Mouse (Mus musculus) hindbrain, postnatal 0 days (tissue): ENCODE results near the gene Sfn. TPM values are rescaled to one million over a fixed set of nuclear protein-coding genes. Genes with fewer than 3 reads are reported as not detected.

ENCODE experiments used
- ATAC-seq: fragments of 200-750 bp; cut with Nextera tagmentation; 2 replicates; pipeline ENCODE4 v1.8.0; 2017; ENCODE audit warnings: mild to moderate bottlenecking, moderate TSS enrichment, moderate library complexity
- DNase-seq: peaks from one replicate; pipeline ENCODE4 v3.0.0-alpha.2; 2015; ENCODE audit warnings: low spot score
- H3K27ac ChIP-seq: fragments of 300-500 bp; sonication (generic); 2 replicates; pipeline ENCODE4 v1.5.1; 2014; ENCODE audit warnings: mild to moderate bottlenecking
- H3K27me3 ChIP-seq: fragments of 300-500 bp; sonication (generic); 2 replicates; pipeline ENCODE4 v1.6.1; 2014; ENCODE audit warnings: low read length, mixed read lengths; ENCODE audit not compliant: insufficient read depth
- H3K36me3 ChIP-seq: fragments of 300-500 bp; sonication (generic); 2 replicates; pipeline ENCODE4 v1.6.1; 2014; ENCODE audit warnings: low read length, mixed read lengths; ENCODE audit not compliant: insufficient read depth
- H3K4me1 ChIP-seq: fragments of 300-500 bp; sonication (generic); 2 replicates; pipeline ENCODE4 v1.6.1; 2014; ENCODE audit warnings: antibody characterized with exemption, low read length, mixed read lengths; ENCODE audit not compliant: insufficient read depth
- H3K4me2 ChIP-seq: fragments of 300-500 bp; sonication (generic); 2 replicates; pipeline ENCODE4 v1.6.1; 2014; ENCODE audit warnings: low read depth, mild to moderate bottlenecking, low read length, moderate library complexity, mixed read lengths
- H3K4me3 ChIP-seq: fragments of 300-500 bp; sonication (generic); 2 replicates; pipeline ENCODE4 v1.5.1; 2014; ENCODE audit warnings: low read length
- H3K9ac ChIP-seq: fragments of 300-500 bp; sonication (generic); replicated peaks from 2 replicates; pipeline ENCODE4 v1.6.1; 2014; ENCODE audit warnings: mild to moderate bottlenecking, low read length, moderate library complexity, mixed read lengths
- H3K9me3 ChIP-seq: fragments of 300-500 bp; sonication (generic); 2 replicates; pipeline ENCODE4 v1.6.1; 2016; ENCODE audit warnings: low read length, mixed read lengths
- CTCF ChIP-seq: IDR thresholded peaks from 2 replicates; pipeline ENCODE4 v1.5.1; 2016; ENCODE audit warnings: antibody characterized with exemption, control low read depth, low read depth
- WGBS: fragments of 180-500 bp; shearing (Covaris S2); extraction: QIAGEN DNeasy Blood & Tissue Kit; methylation state at CpG from one replicate; pipeline ENCODE4 v1.1.7; 2014; 5-methylcytosine and 5-hydroxymethylcytosine counted together
- polyA plus RNA-seq: library from polyadenylated mRNA; unstranded; fragments of >200 nt; fragmentation: Nextera tagmentation; extraction: Ambion mirVana; gene quantifications from 2 replicates; pipeline ENCODE4 v1.2.1, GENCODE M21; 2015
- total RNA-seq: library from RNA; depleted of rRNA; stranded (reverse); fragments of >200 nt; gene quantifications from 2 replicates; pipeline ENCODE4 v1.2.3, GENCODE M21; 2014

Gene Sfn
- total and polyA plus RNA-seq, 2 experiments from 2014 or later, result 1.4 to 2.8 TPM

DNA sequence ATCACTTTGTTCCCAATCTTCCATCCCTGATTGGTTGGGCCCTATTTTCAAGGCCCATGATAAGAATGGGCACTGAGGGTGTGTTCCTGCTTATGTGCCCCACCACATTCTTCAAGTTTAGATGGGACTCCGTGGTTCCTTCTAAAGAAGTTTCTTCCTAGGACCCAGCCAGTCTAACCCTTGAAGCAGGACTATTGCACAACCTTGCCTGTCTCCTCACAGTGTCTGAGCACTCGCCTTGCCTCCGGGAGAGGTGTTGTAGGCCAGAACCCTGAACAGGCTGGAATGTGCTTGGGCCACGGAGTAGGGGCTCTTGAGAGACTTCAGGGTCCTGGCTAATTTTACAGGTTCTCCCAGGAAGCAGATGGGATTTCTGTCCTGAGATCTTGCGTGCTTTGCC lies 1.1 kb upstream of the Sfn start:
- Histone ChIP-seq H3K4me2 (no peak overlapping the region), H3K4me1 (peaks cover 8% of the 10 kb centered on the region), H3K36me3 (peaks cover 28% of the 10 kb centered on the region), H3K27me3 (peaks cover 28% of the 10 kb centered on the region), H3K4me3 (no peak overlapping the region), H3K27ac (no peak overlapping the region), H3K9ac (no peak overlapping the region), H3K9me3 (no peaks in the 10 kb centered on the region)
- no peak for TF ChIP-seq CTCF
- ATAC-seq, result no peak
- no peak for DNase-seq
- 94% methylated on average over 5 of the region's 5 CpGs for WGBS

DNA sequence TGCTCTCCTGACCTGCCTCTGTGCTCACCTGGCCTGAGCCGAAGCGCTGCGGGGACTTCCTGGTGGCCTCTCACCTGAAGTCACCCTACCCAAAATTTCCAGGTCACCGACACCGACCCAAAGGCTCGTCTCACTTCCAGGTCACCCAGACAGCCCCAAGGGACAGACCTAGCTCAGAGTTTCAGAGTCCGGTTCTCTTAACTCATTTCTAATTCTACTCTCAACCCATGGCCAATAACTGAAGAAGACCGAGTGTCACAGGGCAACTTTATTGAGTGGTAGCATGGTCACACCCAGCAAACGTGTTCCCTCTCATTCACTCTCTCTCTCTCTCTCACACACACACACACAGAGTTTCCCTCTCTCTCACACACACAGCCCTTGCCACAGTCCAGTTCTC lies 1.7 kb downstream of the Sfn start:
- H3K4me3 ChIP-seq, result peak overlapping the region; percentile 44
- no peak for TF ChIP-seq CTCF
- peaks cover 28% of the 10 kb centered on the region for H3K27me3 ChIP-seq
- H3K9ac ChIP-seq, result no peak overlapping the region
- no peaks in the 10 kb centered on the region for H3K9me3 ChIP-seq
- H3K4me2 ChIP-seq, result peak overlapping the region; percentile 80
- peaks cover 8% of the 10 kb centered on the region for H3K4me1 ChIP-seq
- H3K36me3 ChIP-seq, result peaks cover 9% of the 10 kb centered on the region
- no peak for DNase-seq
- no peak overlapping the region for H3K27ac ChIP-seq
- WGBS, result 17% methylated on average over 9 of the region's 9 CpGs
- ATAC-seq, result no peak

DNA sequence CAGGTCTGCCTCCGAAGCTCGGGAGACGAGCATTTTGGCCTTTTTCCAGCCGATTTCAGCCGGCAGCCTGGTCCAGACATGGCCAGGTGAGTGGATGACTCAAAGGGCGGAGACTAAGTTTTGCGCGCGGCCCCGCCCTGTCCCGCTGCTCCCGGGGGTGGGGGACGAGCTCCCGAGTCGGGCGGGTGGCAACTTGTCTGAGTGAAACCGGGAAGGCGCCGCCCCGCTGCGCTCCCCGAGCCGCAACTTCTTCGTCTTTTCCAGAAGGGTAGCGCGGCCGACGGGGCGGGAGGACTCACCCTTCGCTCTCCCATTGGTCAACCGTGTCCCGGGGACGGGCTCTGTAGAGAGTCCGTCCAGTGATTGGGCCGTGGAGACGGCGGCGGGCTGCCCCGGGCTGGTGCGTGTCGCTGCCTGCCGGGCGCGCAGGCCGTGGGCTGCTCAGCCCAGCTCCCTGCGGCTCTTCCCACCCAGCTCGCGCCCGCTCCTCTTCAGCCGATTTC lies 2.3 kb downstream of the Sfn start:
- Histone ChIP-seq H3K9me3 (no peaks in the 10 kb centered on the region), H3K9ac (peak overlapping the region; percentile 17; the same call in 1 of the 2 replicates), H3K4me3 (peak overlapping the region; percentile 44), H3K4me2 (peak overlapping the region; percentile 80), H3K27me3 (peaks cover 28% of the 10 kb centered on the region), H3K27ac (no peak overlapping the region), H3K36me3 (peaks cover 9% of the 10 kb centered on the region; the same call in 1 of the 2 replicates), H3K4me1 (peaks cover 8% of the 10 kb centered on the region)
- under 1% methylated on average over 47 of the region's 50 CpGs for WGBS
- no peak for TF ChIP-seq CTCF
- ATAC-seq, result peak; percentile 91
- DNase-seq, result peak; percentile 79

DNA sequence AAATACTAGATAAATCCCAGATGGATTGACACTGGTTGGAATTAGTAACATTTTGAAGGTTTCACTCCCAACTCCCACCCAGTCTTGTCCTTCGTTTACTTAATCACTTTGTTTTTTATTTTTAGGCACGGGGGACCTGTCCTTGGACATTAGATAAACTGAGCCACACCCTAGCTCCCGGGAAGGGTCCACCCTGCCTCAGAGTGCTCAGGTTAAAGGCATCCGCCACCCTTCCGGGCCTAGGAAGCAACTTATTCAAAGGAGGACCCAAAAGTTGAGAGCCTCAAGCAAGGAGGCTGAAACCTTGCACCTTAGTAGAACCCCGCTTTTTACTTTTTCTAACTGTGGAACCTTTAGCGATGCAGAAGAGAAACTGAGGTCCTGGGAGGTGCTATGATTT lies 2.9 kb downstream of the Sfn start:
- Histone ChIP-seq H3K9me3 (no peaks in the 10 kb centered on the region), H3K27me3 (peaks cover 28% of the 10 kb centered on the region), H3K4me3 (peak overlapping the region; percentile 44), H3K9ac (peak overlapping the region; percentile 17; the same call in 1 of the 2 replicates), H3K27ac (no peak overlapping the region), H3K36me3 (peaks cover 7% of the 10 kb centered on the region; the same call in 1 of the 2 replicates), H3K4me2 (peak overlapping the region; percentile 80), H3K4me1 (peaks cover 8% of the 10 kb centered on the region)
- no peak for ATAC-seq
- no peak for DNase-seq
- TF ChIP-seq CTCF, result no peak
- 29% methylated on average over 7 of the region's 7 CpGs for WGBS

DNA sequence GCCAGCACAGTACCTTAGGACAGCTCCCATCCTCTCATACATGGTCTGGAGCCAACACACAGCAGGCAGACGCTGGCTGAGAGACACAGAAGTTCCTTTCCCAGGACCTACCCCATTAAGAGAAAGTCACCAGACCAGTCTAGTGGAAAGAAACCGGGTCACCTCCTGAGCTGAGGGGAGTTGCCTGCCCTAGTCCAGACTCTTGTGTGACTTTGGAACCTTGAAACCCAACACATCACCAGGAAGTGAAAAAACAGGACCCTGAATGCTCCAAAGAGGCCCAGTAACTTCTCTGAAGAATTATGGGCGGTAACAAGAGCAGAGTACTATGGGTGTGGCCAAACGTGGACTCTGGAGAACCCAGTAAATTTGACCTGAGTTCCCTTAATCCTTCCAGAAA lies 3.4 kb downstream of the Sfn start:
- Histone ChIP-seq H3K27me3 (peaks cover 28% of the 10 kb centered on the region), H3K36me3 (0 out of 2 replicates have a peak, but pooled peaks cover 2% of the 10 kb centered on the region), H3K9me3 (no peaks in the 10 kb centered on the region), H3K4me3 (no peak overlapping the region), H3K4me1 (peaks cover 8% of the 10 kb centered on the region), H3K9ac (no peak overlapping the region), H3K27ac (no peak overlapping the region), H3K4me2 (no peak overlapping the region)
- DNase-seq (no peak), ATAC-seq (no peak)
- 54% methylated on average over 4 of the region's 4 CpGs for WGBS
- no peak for TF ChIP-seq CTCF

DNA sequence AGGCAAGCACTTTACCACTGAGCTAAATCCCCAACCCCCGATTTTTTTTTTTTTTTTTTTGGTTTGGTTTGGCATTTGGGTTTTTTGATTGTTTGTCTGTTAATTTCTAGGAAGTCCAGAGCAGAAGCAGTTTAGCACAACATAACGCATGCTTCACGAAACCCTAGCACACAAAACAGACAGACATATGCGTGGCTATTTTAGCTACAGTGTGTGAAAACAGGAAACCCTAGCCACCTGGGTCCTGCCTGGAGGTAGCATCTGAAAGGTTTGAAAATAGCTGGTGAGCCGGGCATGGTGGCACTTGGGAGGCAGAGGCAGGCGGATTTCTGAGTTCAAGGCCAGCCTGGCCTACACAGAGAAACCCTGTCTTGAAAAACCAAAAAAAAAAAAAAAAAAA lies 5.9 kb downstream of the Sfn start:
- WGBS, result 87% methylated on average over 6 of the region's 6 CpGs
- peaks cover 16% of the 10 kb centered on the region for H3K27me3 ChIP-seq
- no peaks in the 10 kb centered on the region for H3K9me3 ChIP-seq
- H3K4me2 ChIP-seq, result no peak overlapping the region
- H3K4me1 ChIP-seq, result peaks cover 8% of the 10 kb centered on the region
- H3K36me3 ChIP-seq, result peaks cover 6% of the 10 kb centered on the region; the same call in 1 of the 2 replicates
- ATAC-seq, result no peak
- H3K27ac ChIP-seq, result no peak overlapping the region
- no peak for TF ChIP-seq CTCF
- no peak for DNase-seq
- no peak overlapping the region for H3K4me3 ChIP-seq
- H3K9ac ChIP-seq, result no peak overlapping the region

DNA sequence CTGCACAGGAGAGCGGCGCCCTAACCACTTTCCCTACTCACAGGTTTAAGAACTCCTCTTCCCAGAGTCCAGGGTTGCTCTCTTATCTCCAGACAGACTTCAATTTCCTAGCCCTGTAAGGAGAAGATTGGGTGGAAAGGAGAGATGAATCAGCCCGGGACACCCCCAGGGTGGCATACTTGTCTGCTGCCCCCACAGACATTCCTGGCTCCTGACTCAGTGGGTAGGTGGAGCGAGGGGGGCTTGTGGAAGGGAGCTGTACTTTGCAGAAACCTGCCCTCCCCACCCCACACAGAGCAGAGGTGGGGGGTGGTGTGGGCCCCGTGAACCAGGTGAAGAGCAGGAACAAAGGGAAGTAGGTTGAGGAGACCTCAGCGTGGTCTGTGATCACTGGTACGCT lies 6.4 kb downstream of the Sfn start:
- no peak for TF ChIP-seq CTCF
- no peak for ATAC-seq
- 71% methylated on average over 7 of the region's 7 CpGs for WGBS
- Histone ChIP-seq H3K27ac (no peak overlapping the region), H3K36me3 (peaks cover 12% of the 10 kb centered on the region; the same call in 1 of the 2 replicates), H3K4me1 (peaks cover 8% of the 10 kb centered on the region), H3K27me3 (peaks cover 16% of the 10 kb centered on the region), H3K4me3 (no peak overlapping the region), H3K9me3 (no peaks in the 10 kb centered on the region), H3K9ac (no peak overlapping the region), H3K4me2 (no peak overlapping the region)
- no peak for DNase-seq
